Mouse (Mus musculus) cortical plate, adult 2 months (tissue): Measurements from ENCODE around the gene Fkbp2. TPM values are rescaled to one million over a fixed set of nuclear protein-coding genes. Genes with fewer than 3 reads are reported as not detected.

Experiments
- H3K27ac ChIP-seq: fragments of 200-500 bp; 2 replicates; pipeline ENCODE4 v1.5.1; 2012; ENCODE audit warnings: low read length, control low read depth, inconsistent platforms; ENCODE audit not compliant: insufficient read depth
- H3K4me1 ChIP-seq: fragments of 200-500 bp; 2 replicates; pipeline ENCODE4 v1.6.1; 2011; ENCODE audit warnings: low read length; ENCODE audit not compliant: control insufficient read depth, insufficient read depth
- H3K4me3 ChIP-seq: fragments of 200-500 bp; 2 replicates; pipeline ENCODE4 v1.5.1; 2011; ENCODE audit warnings: mild to moderate bottlenecking, low read length, control low read depth; ENCODE audit not compliant: insufficient read depth
- CTCF ChIP-seq: fragments of 200-500 bp; IDR thresholded peaks from 2 replicates; pipeline ENCODE4 v1.5.1; 2011; ENCODE audit warnings: mild to moderate bottlenecking, control low read depth, low read length; ENCODE audit not compliant: insufficient read depth; ENCODE audit errors: extremely low read depth
- POLR2A ChIP-seq: fragments of 200-500 bp; IDR thresholded peaks from 2 replicates; pipeline ENCODE4 v1.6.1; 2011; ENCODE audit warnings: mild to moderate bottlenecking, low read length, control low read depth; ENCODE audit not compliant: insufficient read depth; ENCODE audit errors: extremely low read depth
- polyA plus RNA-seq: library from polyadenylated mRNA; depleted of rRNA; stranded (reverse); fragments of >200 nt; gene quantifications from 2 replicates; pipeline ENCODE4 v1.2.3, GENCODE M21; 2012

Fkbp2 gene
- polyA plus RNA-seq, 1 experiment, result 217 TPM

GRCm38 (mm10) chr19:6973581-6974190 is 6.6 kb downstream of the Fkbp2 start:
- Histone ChIP-seq H3K4me3 (no peak overlapping the region; the same call in 1 of the 2 replicates), H3K27ac (no peak overlapping the region), H3K4me1 (peaks cover 3% of the 10 kb centered on the region; the same call in 1 of the 2 replicates)
- no peak for TF ChIP-seq POLR2A

GRCm38 (mm10) chr19:6972247-6972917 is 7.9 kb downstream of the Fkbp2 start:
- TF ChIP-seq CTCF, result no peak
- TF ChIP-seq POLR2A, result no peak
- H3K4me1 ChIP-seq, result peaks cover 3% of the 10 kb centered on the region; the same call in 1 of the 2 replicates
- no peak overlapping the region for H3K4me3 ChIP-seq
- H3K27ac ChIP-seq, result no peak overlapping the region

- Histone ChIP-seq H3K4me1 (peaks cover 2% of the 10 kb centered on the region; the same call in 1 of the 2 replicates), H3K27ac (no peak overlapping the region), H3K4me3 (no peak overlapping the region)
- TF ChIP-seq POLR2A, result no peak
These were observed 8.7 kb downstream of the Fkbp2 start for GRCm38 (mm10) chr19:6971644-6972043.

- Histone ChIP-seq H3K27ac (no peak overlapping the region), H3K4me1 (no peaks in the 10 kb centered on the region), H3K4me3 (no peak overlapping the region; the same call in 1 of the 2 replicates)
- TF ChIP-seq POLR2A (no peak), CTCF (no peak)
These were observed 9.7 kb downstream of the Fkbp2 start for GRCm38 (mm10) chr19:6970460-6971085.

DNA sequence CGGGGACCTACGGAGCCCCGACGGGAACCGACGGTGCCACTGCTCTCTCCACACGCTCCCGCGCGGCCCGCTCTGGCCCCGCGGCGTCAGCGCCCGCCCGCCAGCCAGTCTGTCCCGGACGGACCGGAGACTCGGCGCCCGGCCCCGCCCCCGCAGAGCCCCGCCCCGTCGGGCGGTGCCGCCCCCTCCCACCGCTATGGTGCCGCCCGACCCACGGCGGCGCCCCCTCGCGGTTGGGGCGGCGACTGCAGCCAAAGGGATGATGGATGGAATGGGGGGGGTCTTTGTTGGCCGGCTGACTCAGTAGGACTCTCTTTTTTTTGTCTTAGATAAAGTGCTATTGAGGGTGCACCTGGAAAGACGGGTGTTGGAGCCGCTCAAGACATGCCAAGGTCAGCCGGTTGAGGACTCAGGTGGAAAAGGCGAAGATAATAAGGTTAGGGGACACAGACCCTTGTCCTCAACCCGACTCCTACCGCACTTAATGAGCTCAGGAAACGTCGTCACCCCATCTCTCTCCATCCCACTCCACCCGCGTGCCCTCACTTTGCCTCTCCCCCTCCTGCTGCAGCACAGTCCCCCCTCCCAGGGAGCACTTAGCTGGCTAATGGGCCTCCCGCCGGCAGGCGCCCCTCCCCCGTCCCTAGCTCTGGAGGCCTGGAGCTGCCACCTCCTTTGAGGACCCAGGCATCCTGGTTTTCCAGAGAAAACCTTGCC is 10.5 kb downstream of the Fkbp2 start:
- TF ChIP-seq CTCF (0 out of 2 replicates have a peak, but pooled peaks have one; percentile 7), POLR2A (no peak)
- Histone ChIP-seq H3K4me1 (no peaks in the 10 kb centered on the region), H3K27ac (no peak overlapping the region), H3K4me3 (peak overlapping the region; percentile 19)

- Histone ChIP-seq H3K4me3 (peak overlapping the region; percentile 19), H3K27ac (no peak overlapping the region), H3K4me1 (no peaks in the 10 kb centered on the region)
- TF ChIP-seq POLR2A (no peak), CTCF (no peak)
These were observed 11.0 kb downstream of the Fkbp2 start for GRCm38 (mm10) chr19:6969291-6969664.

DNA sequence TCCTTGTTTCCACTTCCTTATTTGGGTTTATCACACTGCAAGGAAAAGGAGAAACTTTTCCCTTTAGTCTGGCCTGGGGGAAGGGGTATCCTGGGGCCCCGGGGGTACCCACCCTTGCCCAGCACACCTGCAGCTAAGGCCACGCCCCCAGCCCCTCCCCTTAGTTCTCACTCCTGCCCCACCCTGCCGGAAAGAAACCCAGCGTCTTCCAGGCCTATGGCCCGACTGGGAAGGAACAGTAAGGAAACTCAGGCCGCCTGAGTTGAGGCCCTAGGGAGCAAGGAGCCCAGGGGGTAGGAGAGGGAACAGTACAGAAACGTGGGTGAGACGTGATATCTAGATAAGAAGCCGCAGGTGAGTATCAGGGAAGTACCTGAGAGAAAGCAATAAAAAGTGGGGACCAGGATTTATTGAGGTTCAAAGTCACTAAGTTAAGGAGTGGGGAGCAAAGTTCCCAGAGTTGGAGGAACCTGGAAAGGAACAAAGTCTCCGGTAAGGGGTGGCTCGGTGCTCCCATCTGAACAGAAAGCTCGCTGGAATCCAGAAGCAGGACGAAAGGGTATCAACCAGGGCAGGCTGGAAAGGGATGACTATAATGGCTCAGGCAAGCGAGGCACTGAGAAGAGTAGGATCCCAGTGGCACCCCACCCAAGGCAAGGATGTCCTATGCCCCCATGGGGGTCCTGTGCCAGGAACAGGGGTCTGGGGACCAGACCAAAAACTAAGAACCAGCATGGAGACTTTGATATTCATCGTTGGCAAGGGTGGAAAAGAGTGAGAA is 11.6 kb downstream of the Fkbp2 start:
- Histone ChIP-seq H3K27ac (no peak overlapping the region), H3K4me3 (peak overlapping the region; percentile 19; the same call in 1 of the 2 replicates), H3K4me1 (no peaks in the 10 kb centered on the region)
- TF ChIP-seq POLR2A (no peak), CTCF (no peak)

GRCm38 (mm10) chr19:6956461-6956860 is 23.8 kb downstream of the Fkbp2 start:
- H3K4me3 ChIP-seq, result no peak overlapping the region
- no peak overlapping the region for H3K27ac ChIP-seq
- H3K4me1 ChIP-seq, result peaks cover 2% of the 10 kb centered on the region; the same call in 1 of the 2 replicates
- TF ChIP-seq CTCF, result no peak
- no peak for TF ChIP-seq POLR2A

DNA sequence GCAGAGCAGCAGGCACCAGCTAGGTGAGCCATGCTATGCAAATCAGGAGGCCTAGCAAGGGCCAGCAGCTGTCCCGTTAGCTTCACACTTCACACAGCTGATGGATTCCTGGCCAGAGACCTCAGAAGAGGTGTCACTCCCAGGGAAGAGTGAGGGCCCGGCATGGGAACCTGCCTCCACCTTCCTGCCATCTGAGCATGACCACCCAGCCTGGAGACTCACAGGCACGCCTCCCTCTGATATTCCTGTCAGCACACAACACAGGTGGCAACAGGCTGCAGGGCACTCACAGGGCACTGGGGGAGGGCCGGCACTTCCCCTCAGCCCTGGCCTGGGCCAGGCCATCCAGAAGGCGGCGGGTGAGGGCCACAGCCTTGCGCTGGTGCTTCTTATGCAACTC is 24.9 kb downstream of the Fkbp2 start:
- peaks cover 2% of the 10 kb centered on the region; the same call in 1 of the 2 replicates for H3K4me1 ChIP-seq
- TF ChIP-seq CTCF (no peak), POLR2A (no peak)
- H3K27ac ChIP-seq, result no peak overlapping the region
- H3K4me3 ChIP-seq, result no peak overlapping the region
